Mouse (Mus musculus) ES-E14 (cell line): ENCODE measurements around the gene Csnk2a2.

Experiments used
- CHD2 ChIP-seq: IDR thresholded peaks from 2 replicates; pipeline ENCODE4 v1.6.1; 2014; ENCODE audit warnings: mild to moderate bottlenecking, low read depth, low read length, inconsistent platforms
- HCFC1 ChIP-seq: IDR thresholded peaks from 2 replicates; pipeline ENCODE4 v1.6.1; 2012; ENCODE audit warnings: low read length, inconsistent platforms, borderline replicate concordance; ENCODE audit not compliant: insufficient read depth
- MAFK ChIP-seq: IDR thresholded peaks from 2 replicates; pipeline ENCODE4 v1.6.1; 2014; ENCODE audit warnings: mild to moderate bottlenecking, low read depth, low read length, inconsistent platforms; ENCODE audit not compliant: insufficient read depth
- ZC3H11A ChIP-seq: IDR thresholded peaks from 2 replicates; pipeline ENCODE4 v1.6.1; 2012; ENCODE audit warnings: low read depth, mild to moderate bottlenecking, inconsistent platforms, low read length, borderline replicate concordance

DNA sequence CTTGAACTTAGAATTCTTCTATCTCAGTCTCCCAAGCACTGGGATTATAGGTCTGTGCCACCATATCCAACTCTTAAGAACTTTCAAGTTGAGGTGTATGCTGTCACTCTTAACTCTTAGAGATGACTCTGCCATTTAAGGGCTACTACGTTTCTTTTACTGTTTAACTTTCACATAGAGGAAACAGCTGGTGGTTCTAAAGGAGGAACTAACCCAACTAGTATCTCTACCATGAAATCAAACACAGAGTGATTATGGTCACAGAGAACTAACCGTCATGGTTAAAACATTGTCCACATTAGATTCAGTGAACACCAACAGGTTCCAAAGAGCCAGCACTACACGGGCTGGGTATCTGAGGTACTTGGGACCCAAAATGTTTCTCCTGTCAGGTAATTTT is 20.8 kb downstream of the Csnk2a2 start:
- TF ChIP-seq CHD2 (no peak), MAFK (no peak), ZC3H11A (no peak), HCFC1 (no peak)
